Mouse (Mus musculus) adipocyte (in vitro differentiated cells): Measurements from ENCODE around the gene Mab21l1.

ENCODE experiments used
- DNase-seq: peaks from one replicate; pipeline ENCODE4 v3.0.0-alpha.2; 2016; ENCODE audit warnings: low spot score

Gene Mab21l1

DNA sequence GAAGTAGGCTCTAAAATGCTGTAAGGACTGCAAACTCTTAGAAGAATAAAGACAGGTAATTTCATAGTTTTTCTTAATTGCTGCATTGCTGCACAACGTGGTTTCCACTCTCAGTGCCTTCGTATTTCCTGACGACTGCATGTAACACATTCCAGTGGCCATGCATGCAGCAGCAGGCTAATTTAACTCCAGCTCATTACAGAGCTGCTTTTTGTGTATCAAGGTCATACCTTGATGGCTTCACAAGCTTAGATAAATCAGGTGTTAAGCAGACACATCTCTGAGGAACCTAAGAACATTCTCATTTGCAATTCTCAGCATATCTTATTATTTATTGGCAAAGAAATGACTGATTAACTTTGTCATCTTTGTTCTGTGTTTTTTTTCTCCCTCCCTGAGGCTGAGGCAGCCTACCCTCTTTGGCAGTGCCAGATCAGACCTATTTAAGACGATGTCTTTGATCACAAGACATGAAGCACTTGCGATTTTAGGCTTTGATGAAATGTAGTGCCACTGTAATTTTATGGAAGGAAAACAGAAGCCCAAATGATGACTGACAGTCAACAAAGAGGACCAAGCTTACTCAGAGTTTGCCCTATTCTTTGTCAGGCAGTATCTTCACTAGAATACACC, 32.8 kb downstream of the Mab21l1 start:
- no peak for DNase-seq

DNA sequence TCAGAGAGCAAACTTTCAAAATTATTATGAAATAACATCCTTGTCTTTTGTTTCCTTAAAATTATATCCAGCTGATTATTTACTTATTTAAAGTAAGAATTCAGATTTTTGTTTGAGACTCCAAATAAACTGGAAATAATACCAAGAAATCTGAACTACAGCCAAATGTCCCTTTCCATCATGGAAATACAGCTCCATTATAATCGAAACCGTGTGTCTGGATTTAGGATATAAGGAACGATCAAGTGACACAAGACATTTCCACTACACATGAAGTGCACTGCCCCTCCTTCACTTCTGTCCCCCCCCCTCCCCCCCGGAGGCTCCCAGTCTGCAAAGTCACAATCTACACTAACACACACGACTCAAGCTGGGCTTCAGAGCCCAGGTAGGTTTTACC, 33.8 kb downstream of the Mab21l1 start:
- no peak for DNase-seq

- DNase-seq, result no peak
Observed at GRCm38 (mm10) chr3:55816638-55817375, 34.5 kb downstream of the Mab21l1 start.

DNA sequence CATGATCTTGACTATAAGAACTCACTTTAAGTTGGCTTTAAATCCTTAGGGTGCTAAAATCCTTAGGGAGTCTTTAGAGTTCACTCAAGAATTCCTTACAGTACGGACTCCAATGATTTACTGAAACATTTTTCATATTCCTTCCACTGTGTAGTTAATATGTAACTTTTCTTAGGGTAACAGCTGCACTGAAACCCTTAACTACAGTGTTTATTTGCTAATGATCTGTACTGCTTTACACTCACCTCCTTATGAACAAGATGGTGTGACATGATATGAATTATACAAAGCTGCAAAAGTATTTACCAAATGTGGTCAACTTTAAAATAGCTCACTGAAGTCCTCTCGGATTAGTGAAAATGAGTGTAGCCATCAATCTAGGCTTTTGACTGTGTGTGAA, 35.8 kb downstream of the Mab21l1 start:
- no peak for DNase-seq

- DNase-seq, result no peak
Observed at GRCm38 (mm10) chr3:55819598-55819997, 37.3 kb downstream of the Mab21l1 start.

GRCm38 (mm10) chr3:55824864-55825263, 42.6 kb downstream of the Mab21l1 start:
- DNase-seq, result no peak

- DNase-seq, result no peak
Observed at GRCm38 (mm10) chr3:55828481-55829256, 46.4 kb downstream of the Mab21l1 start.

DNA sequence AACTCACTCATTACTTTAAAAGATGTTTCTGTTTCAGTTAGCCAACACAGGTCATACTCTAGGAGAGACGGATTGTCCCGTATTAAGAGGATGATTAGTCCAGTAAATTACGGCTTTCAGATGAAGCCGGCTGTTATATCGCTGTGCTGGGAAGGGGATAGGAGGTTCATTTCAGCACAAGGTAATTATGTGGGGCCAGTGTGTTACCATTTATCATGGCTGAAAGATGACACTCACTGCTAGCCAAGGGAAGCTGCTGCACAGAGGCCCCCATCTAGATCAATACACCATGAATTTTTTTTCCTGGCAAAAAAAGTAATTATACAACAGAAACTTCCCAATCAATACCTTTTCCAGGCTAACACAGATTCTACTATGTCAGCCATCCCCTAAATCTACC, 47.9 kb downstream of the Mab21l1 start:
- DNase-seq, result no peak
